Mouse (Mus musculus): ENCODE results near the gene Agpat2. TPM values are rescaled to one million over a fixed set of nuclear protein-coding genes. Genes with fewer than 3 reads are reported as not detected.

The Agpat2 gene
- total and polyA plus RNA-seq, 3 experiments: 22.3 to 42.4 TPM; not detected in 1

- no peaks in the 10 kb centered on the region for H3K9me3 ChIP-seq (replicated peaks; ENCODE audit: insufficient read depth, low read length)
- H3K36me3 ChIP-seq (ENCODE audit: control insufficient read depth in 1 of 2, insufficient read depth in 2 of 2, low read length in 2 of 2): peaks cover 0 to 29% of the 10 kb centered on the region in 2 experiments; a peak in 2 of 4 replicates
- H3K27ac ChIP-seq (ENCODE audit: control insufficient read depth, low read depth, low read length): peak overlapping the region; percentile 91
- TF ChIP-seq EP300 (IDR thresholded peaks at IDR 0.05; ENCODE audit: low read depth in 1 of 2, low read length in 2 of 2) (peak; percentile 42 to 48; a peak in 3 of 4 replicates), TAL1 (IDR thresholded peaks at IDR 0.05; ENCODE audit: low read length) (no peak), CHD1 (IDR thresholded peaks at IDR 0.05; ENCODE audit: low read depth, low read length) (peak; percentile 40; the same call in 1 of the 2 replicates), ELF1 (IDR thresholded peaks at IDR 0.05; ENCODE audit: low read depth, low read length) (no peak), CHD2 (IDR thresholded peaks at IDR 0.05; ENCODE audit: low read length) (no peak), E2F4 (IDR thresholded peaks at IDR 0.05; ENCODE audit: borderline replicate concordance, low read depth, low read length) (no peak), GATA1 (IDR thresholded peaks at IDR 0.05; ENCODE audit: low read depth, low read length) (peak; percentile 93), POLR2AphosphoS5 (IDR thresholded peaks at IDR 0.05; ENCODE audit: borderline replicate concordance, low read depth, low read length) (no peak)
- peak overlapping the region; percentile 13 to 42; a peak in 3 of 4 replicates for H3K4me3 ChIP-seq (ENCODE audit: control insufficient read depth in 1 of 2, insufficient read depth in 1 of 2, low read depth in 2 of 2, low read length in 2 of 2)
- H3K4me1 ChIP-seq (ENCODE audit: control insufficient read depth in 1 of 2, insufficient read depth in 2 of 2, low read length in 2 of 2): peaks cover 34 to 69% of the 10 kb centered on the region in 2 experiments
- no peaks in the 10 kb centered on the region for H3K27me3 ChIP-seq (ENCODE audit: control insufficient read depth in 1 of 2, insufficient read depth in 2 of 2, low read length in 2 of 2)
- DNase-seq (ENCODE audit: low read depth, low spot score): no peak
- peak overlapping the region; percentile 73 for H3K9ac ChIP-seq (ENCODE audit: control insufficient read depth, low read depth, low read length, poor library complexity, severe bottlenecking)
- H3K79me2 ChIP-seq (ENCODE audit: control insufficient read depth, insufficient read depth, low read length, poor library complexity): peaks cover 2% of the 10 kb centered on the region; the same call in 1 of the 2 replicates
These were observed 28.8 kb downstream of the Agpat2 start for GRCm38 (mm10) chr2:26575378-26575777.

- peak overlapping the region; percentile 91 for H3K27ac ChIP-seq (ENCODE audit: control insufficient read depth, low read depth, low read length)
- H3K79me2 ChIP-seq (ENCODE audit: control insufficient read depth, insufficient read depth, low read length, poor library complexity): peaks cover 2% of the 10 kb centered on the region; the same call in 1 of the 2 replicates
- H3K36me3 ChIP-seq (ENCODE audit: control insufficient read depth in 1 of 2, insufficient read depth in 2 of 2, low read length in 2 of 2): peaks cover 0 to 29% of the 10 kb centered on the region in 2 experiments; a peak in 2 of 4 replicates
- TF ChIP-seq TBP (IDR thresholded peaks at IDR 0.05; ENCODE audit: low read depth, low read length) (no peak), ZKSCAN1 (IDR thresholded peaks at IDR 0.05; ENCODE audit: low read depth, low read length) (no peak), NRF1 (IDR thresholded peaks at IDR 0.05; ENCODE audit: insufficient read depth, low read depth, low read length, poor library complexity, severe bottlenecking) (no peak), MYB (IDR thresholded peaks at IDR 0.05; ENCODE audit: low read depth, low read length) (no peak), NELFE (IDR thresholded peaks at IDR 0.05; ENCODE audit: low read depth, low read length) (no peak)
- H3K9ac ChIP-seq (ENCODE audit: control insufficient read depth, low read depth, low read length, poor library complexity, severe bottlenecking): no peak overlapping the region
- peaks cover 34 to 69% of the 10 kb centered on the region in 2 experiments for H3K4me1 ChIP-seq (ENCODE audit: control insufficient read depth in 1 of 2, insufficient read depth in 2 of 2, low read length in 2 of 2)
- H3K4me3 ChIP-seq (ENCODE audit: control insufficient read depth in 1 of 2, insufficient read depth in 1 of 2, low read depth in 2 of 2, low read length in 2 of 2): no peak overlapping the region
- H3K27me3 ChIP-seq (ENCODE audit: control insufficient read depth in 1 of 2, insufficient read depth in 2 of 2, low read length in 2 of 2): no peaks in the 10 kb centered on the region
- no peaks in the 10 kb centered on the region for H3K9me3 ChIP-seq (replicated peaks; ENCODE audit: insufficient read depth, low read length)
- DNase-seq (ENCODE audit: low read depth, low spot score): no peak
These were observed 29.4 kb downstream of the Agpat2 start for GRCm38 (mm10) chr2:26574862-26575261.

- DNase-seq (ENCODE audit: low read depth, low spot score): no peak
- H3K27ac ChIP-seq (ENCODE audit: control insufficient read depth, low read depth, low read length): no peak overlapping the region
- TF ChIP-seq MYB (IDR thresholded peaks at IDR 0.05; ENCODE audit: low read depth, low read length) (no peak), TBP (IDR thresholded peaks at IDR 0.05; ENCODE audit: low read depth, low read length) (no peak), ELF1 (IDR thresholded peaks at IDR 0.05; ENCODE audit: low read depth, low read length) (no peak), MEF2A (IDR thresholded peaks at IDR 0.05; ENCODE audit: extremely low read depth, insufficient replicate concordance, low read depth, low read length, poor library complexity, severe bottlenecking) (no peak), MAFK (IDR thresholded peaks at IDR 0.05; ENCODE audit: borderline replicate concordance, low read depth, low read length) (no peak), POLR2A (IDR thresholded peaks at IDR 0.05; ENCODE audit: control insufficient read depth in 1 of 2, insufficient read depth in 1 of 2, low read depth in 1 of 2, low read length in 2 of 2, poor library complexity in 1 of 2) (no peak), E2F4 (IDR thresholded peaks at IDR 0.05; ENCODE audit: borderline replicate concordance, low read depth, low read length) (no peak), MXI1 (IDR thresholded peaks at IDR 0.05; ENCODE audit: low read depth, low read length) (no peak), TCF12 (IDR thresholded peaks at IDR 0.05; ENCODE audit: low read depth, low read length) (no peak), BHLHE40 (IDR thresholded peaks at IDR 0.05; ENCODE audit: borderline replicate concordance, low read depth, low read length) (no peak), EP300 (IDR thresholded peaks at IDR 0.05; ENCODE audit: low read depth in 1 of 2, low read length in 2 of 2) (no peak), RAD21 (IDR thresholded peaks at IDR 0.05; ENCODE audit: low read depth, low read length) (no peak), NRF1 (IDR thresholded peaks at IDR 0.05; ENCODE audit: insufficient read depth, low read depth, low read length, poor library complexity, severe bottlenecking) (no peak), USF2 (IDR thresholded peaks at IDR 0.05; ENCODE audit: borderline replicate concordance in 1 of 2, insufficient read depth in 1 of 2, low read depth in 1 of 2, low read length in 2 of 2) (no peak), TAL1 (IDR thresholded peaks at IDR 0.05; ENCODE audit: low read length) (no peak), UBTF (IDR thresholded peaks at IDR 0.05; ENCODE audit: borderline replicate concordance, insufficient read depth, low read depth, low read length) (no peak), ZNF384 (IDR thresholded peaks at IDR 0.05; ENCODE audit: low read depth, low read length) (no peak)
These were observed 30.4 kb downstream of the Agpat2 start for GRCm38 (mm10) chr2:26573807-26574206.

More at GRCm38 (mm10) chr2:26573807-26574206, 30.4 kb downstream of the Agpat2 start:
- Histone ChIP-seq H3K4me1 (ENCODE audit: control insufficient read depth in 1 of 2, insufficient read depth in 2 of 2, low read length in 2 of 2) (peaks cover 34 to 69% of the 10 kb centered on the region in 2 experiments), H3K9me3 (replicated peaks; ENCODE audit: insufficient read depth, low read length) (no peaks in the 10 kb centered on the region), H3K4me3 (ENCODE audit: control insufficient read depth in 1 of 2, insufficient read depth in 1 of 2, low read depth in 2 of 2, low read length in 2 of 2) (no peak overlapping the region), H3K27me3 (ENCODE audit: control insufficient read depth in 1 of 2, insufficient read depth in 2 of 2, low read length in 2 of 2) (peaks cover 0 to 2% of the 10 kb centered on the region in 2 experiments; a peak in 1 of 4 replicates), H3K79me2 (ENCODE audit: control insufficient read depth, insufficient read depth, low read length, poor library complexity) (peaks cover 2% of the 10 kb centered on the region; the same call in 1 of the 2 replicates), H3K36me3 (ENCODE audit: control insufficient read depth in 1 of 2, insufficient read depth in 2 of 2, low read length in 2 of 2) (peaks cover 0 to 29% of the 10 kb centered on the region in 2 experiments; a peak in 2 of 4 replicates), H3K9ac (ENCODE audit: control insufficient read depth, low read depth, low read length, poor library complexity, severe bottlenecking) (no peak overlapping the region)

Measured in MEL (cell line).